Mouse (Mus musculus) liver, embryonic 15.5 days (tissue): ENCODE measurements around the gene Gm3776. TPM values are rescaled to one million over a fixed set of nuclear protein-coding genes. Genes with fewer than 3 reads are reported as not detected.
"Not testable (repeated sequence)": the region's sequence is repeated elsewhere in the genome, so short reads cannot be mapped to it uniquely, and the experiment has no call there.

ENCODE experiments used
- ATAC-seq: fragments of 200-750 bp; cut with Nextera tagmentation; 2 replicates; pipeline ENCODE4 v1.8.0; 2017; ENCODE audit warnings: moderate number of reproducible peaks, mild to moderate bottlenecking, moderate library complexity; ENCODE audit not compliant: insufficient read depth
- H3K27ac ChIP-seq: fragments of 300-500 bp; sonication (generic); replicated peaks from 2 replicates; pipeline ENCODE4 v1.5.1; 2015; ENCODE audit warnings: mild to moderate bottlenecking, inconsistent platforms
- H3K27me3 ChIP-seq: fragments of 300-500 bp; sonication (generic); 2 replicates; pipeline ENCODE4 v1.6.1; 2015; ENCODE audit warnings: mild to moderate bottlenecking, inconsistent platforms
- H3K36me3 ChIP-seq: fragments of 300-500 bp; sonication (generic); replicated peaks from 2 replicates; pipeline ENCODE4 v1.6.1; 2015; ENCODE audit warnings: moderate library complexity, mild to moderate bottlenecking, inconsistent platforms
- H3K4me1 ChIP-seq: fragments of 300-500 bp; sonication (generic); replicated peaks from 2 replicates; pipeline ENCODE4 v1.6.1; 2015; ENCODE audit warnings: inconsistent platforms
- H3K4me2 ChIP-seq: fragments of 300-500 bp; sonication (generic); 2 replicates; pipeline ENCODE4 v1.6.1; 2015; ENCODE audit warnings: moderate library complexity, mild to moderate bottlenecking, inconsistent platforms
- H3K4me3 ChIP-seq: fragments of 300-500 bp; sonication (generic); replicated peaks from 2 replicates; pipeline ENCODE4 v1.5.1; 2015; ENCODE audit warnings: mild to moderate bottlenecking, inconsistent platforms
- H3K9ac ChIP-seq: fragments of 300-500 bp; sonication (generic); 2 replicates; pipeline ENCODE4 v1.6.1; 2015; ENCODE audit warnings: moderate library complexity, mild to moderate bottlenecking, inconsistent platforms
- H3K9me3 ChIP-seq: fragments of 300-500 bp; sonication (generic); replicated peaks from 2 replicates; pipeline ENCODE4 v1.6.1; 2016; ENCODE audit warnings: inconsistent platforms
- WGBS: fragments of 180-500 bp; shearing (Covaris S2); methylation state at CpG from one replicate; pipeline ENCODE4 v1.1.7; 2015; ENCODE audit warnings: mixed read lengths; ENCODE audit not compliant: insufficient replicate concordance; 5-methylcytosine and 5-hydroxymethylcytosine counted together
- polyA plus RNA-seq: library from polyadenylated mRNA; unstranded; fragments of >200 nt; fragmentation: Nextera tagmentation; extraction: Ambion mirVana; gene quantifications from 2 replicates; pipeline ENCODE4 v1.2.1, GENCODE M21; 2015

The Gm3776 gene
- polyA plus RNA-seq, 1 experiment from 2014 or later: 0.36 TPM

- H3K9ac ChIP-seq, H3K4me3 ChIP-seq, H3K4me2 ChIP-seq, ATAC-seq, H3K4me1 ChIP-seq, H3K36me3 ChIP-seq, H3K9me3 ChIP-seq, H3K27me3 ChIP-seq, H3K27ac ChIP-seq: not testable (repeated sequence)
- WGBS: 46% methylated on average over 1 of the region's 1 CpGs
Observed at GRCm38 (mm10) chr9:78293683-78294082, 36.8 kb downstream of the Gm3776 start.

DNA sequence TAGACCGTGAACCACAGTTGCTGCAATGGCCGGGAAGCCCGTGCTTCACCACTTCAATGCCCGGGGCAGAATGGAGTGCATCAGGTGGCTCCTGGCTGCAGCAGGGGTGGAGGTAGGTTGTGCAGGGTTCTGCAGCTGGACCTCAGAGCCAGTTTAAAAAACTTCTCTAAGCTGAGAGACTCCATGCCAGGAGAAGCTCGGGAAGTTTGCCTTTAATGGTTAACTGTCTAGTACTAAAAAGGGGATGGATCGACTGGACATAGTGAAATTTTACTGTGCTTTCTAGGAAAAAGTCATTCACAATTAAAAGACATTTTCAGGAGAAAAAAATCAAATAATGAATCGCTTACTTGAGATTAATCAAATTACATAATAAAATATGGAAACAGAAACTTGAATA lies 37.9 kb downstream of the Gm3776 start:
- not testable (repeated sequence) for H3K4me1 ChIP-seq, H3K36me3 ChIP-seq, H3K27me3 ChIP-seq, ATAC-seq, H3K9ac ChIP-seq, H3K27ac ChIP-seq, H3K9me3 ChIP-seq, H3K4me2 ChIP-seq, H3K4me3 ChIP-seq
- 58% methylated on average over 7 of the region's 7 CpGs for WGBS

DNA sequence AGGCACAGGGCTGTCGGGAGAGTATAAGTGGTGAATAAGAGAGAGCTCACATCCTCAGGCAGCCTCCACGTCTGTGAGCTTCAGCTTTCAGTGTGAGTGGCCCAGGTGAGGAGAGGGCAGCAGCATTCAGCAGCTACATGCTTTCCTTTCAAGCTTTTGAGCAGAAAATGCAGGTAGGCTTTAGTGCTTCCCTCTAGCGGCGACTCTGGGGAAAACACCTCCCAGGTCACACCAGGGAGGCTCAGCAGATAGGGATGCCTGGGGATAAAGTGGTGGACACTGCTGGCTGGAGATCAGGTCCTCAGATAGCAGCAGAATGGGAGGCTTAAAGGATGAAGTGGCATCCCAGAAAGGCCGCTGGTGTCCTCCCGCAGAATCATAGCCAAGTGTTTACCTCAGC lies 39.2 kb downstream of the Gm3776 start:
- H3K4me1 ChIP-seq, H3K9ac ChIP-seq, H3K27me3 ChIP-seq, H3K4me2 ChIP-seq, H3K36me3 ChIP-seq, H3K9me3 ChIP-seq, H3K4me3 ChIP-seq, H3K27ac ChIP-seq, ATAC-seq: not testable (repeated sequence)
- WGBS: 11% methylated on average over 6 of the region's 6 CpGs

- no peak overlapping the region for H3K27ac ChIP-seq
- ATAC-seq: no peak
- H3K4me3 ChIP-seq: no peak overlapping the region
- H3K27me3 ChIP-seq: no peaks in the 10 kb centered on the region
- H3K4me2 ChIP-seq: no peak overlapping the region
- H3K36me3 ChIP-seq: no peaks in the 10 kb centered on the region
- H3K9ac ChIP-seq: no peak overlapping the region
- H3K4me1 ChIP-seq: no peaks in the 10 kb centered on the region
- no peaks in the 10 kb centered on the region for H3K9me3 ChIP-seq
- WGBS: 61% methylated on average over 1 of the region's 1 CpGs
Observed at GRCm38 (mm10) chr9:78298232-78298631, 41.3 kb downstream of the Gm3776 start.

GRCm38 (mm10) chr9:78299143-78299542 lies 42.2 kb downstream of the Gm3776 start:
- H3K27me3 ChIP-seq, H3K4me2 ChIP-seq, H3K9me3 ChIP-seq, H3K4me1 ChIP-seq, H3K27ac ChIP-seq, H3K9ac ChIP-seq, H3K4me3 ChIP-seq, ATAC-seq, H3K36me3 ChIP-seq: not testable (repeated sequence)
- WGBS: 38% methylated on average over 1 of the region's 1 CpGs

- H3K27me3 ChIP-seq, H3K36me3 ChIP-seq, H3K4me2 ChIP-seq, H3K9ac ChIP-seq, H3K27ac ChIP-seq, H3K4me3 ChIP-seq, H3K4me1 ChIP-seq, H3K9me3 ChIP-seq, ATAC-seq: not testable (repeated sequence)
- WGBS: 39% methylated on average over 3 of the region's 3 CpGs
Observed at GRCm38 (mm10) chr9:78308122-78308521, 51.2 kb downstream of the Gm3776 start.

DNA sequence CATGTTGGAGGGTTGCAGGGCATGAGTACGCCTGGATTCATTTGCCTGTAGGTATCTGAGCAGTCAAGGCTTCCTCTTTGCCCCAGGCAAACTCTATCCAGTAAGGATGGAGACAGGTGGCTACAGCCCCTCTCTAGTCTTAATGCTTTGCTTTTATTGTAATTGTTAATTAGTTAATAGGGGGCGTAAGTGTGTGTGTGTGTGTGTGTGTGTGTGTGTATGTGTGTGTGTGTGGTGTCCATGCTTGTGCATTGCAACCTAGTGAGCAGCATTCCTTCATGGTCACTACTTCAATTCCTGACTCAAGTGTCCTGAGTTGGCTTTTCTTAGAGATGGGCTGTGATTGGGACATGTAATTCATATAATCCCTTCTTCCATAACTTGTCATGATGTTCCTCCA lies 57.8 kb downstream of the Gm3776 start, which contains the start of gene Omt2a:
Omt2a (minus strand) TSS at position 101 of the 400 bp plus-strand sequence.
- H3K9ac ChIP-seq: no peak within 1 kb of the TSS
- ATAC-seq: no peak
- 57% methylated on average over 2 of the region's 2 CpGs for WGBS
- no peaks in the 10 kb centered on the region for H3K9me3 ChIP-seq
- H3K36me3 ChIP-seq: no peaks in the 10 kb centered on the region
- H3K4me2 ChIP-seq: no peak within 1 kb of the TSS
- no peak within 1 kb of the TSS for H3K27ac ChIP-seq
- H3K4me3 ChIP-seq: no peak within 1 kb of the TSS
- no peaks in the 10 kb centered on the region for H3K27me3 ChIP-seq
- no peaks in the 10 kb centered on the region for H3K4me1 ChIP-seq

Other genes with a start within 250 kb of the Gm3776 start
- not detected in 2 replicates for gene Gcm1, start 205.2 kb upstream of the Gm3776 start, polyA plus RNA-seq
- 74.2 and 81.2 TPM in 2 replicates for gene Fbxo9, start 148.1 kb upstream of the Gm3776 start, polyA plus RNA-seq
- gene Ick, start 147.9 kb upstream of the Gm3776 start, polyA plus RNA-seq: 4.6 TPM in 2 replicates
- 36.2 and 38.3 TPM in 2 replicates for gene Gsta4, start 74.4 kb upstream of the Gm3776 start, polyA plus RNA-seq
- not detected in 2 replicates for gene Gsta1, start 26.5 kb upstream of the Gm3776 start, polyA plus RNA-seq
- not detected in 2 replicates for gene Gm10639, start 32.8 kb downstream of the Gm3776 start, polyA plus RNA-seq
- not detected in 2 replicates for gene Omt2a, start 57.7 kb downstream of the Gm3776 start, polyA plus RNA-seq
- gene Omt2b, start 70.5 kb downstream of the Gm3776 start, polyA plus RNA-seq: not detected in 2 replicates
- 0.23 and 0.51 TPM in 2 replicates for gene Gsta2, start 98.7 kb downstream of the Gm3776 start, polyA plus RNA-seq
- not detected in 2 replicates for gene Dppa5a, start 111.0 kb downstream of the Gm3776 start, polyA plus RNA-seq
- gene Ooep, start 121.6 kb downstream of the Gm3776 start, polyA plus RNA-seq: 0.03 and 0.08 TPM in 2 replicates
- gene Ddx43, start 138.6 kb downstream of the Gm3776 start, polyA plus RNA-seq: not detected in 2 replicates
- 0.82 and 0.98 TPM in 2 replicates for gene Cgas, start 186.1 kb downstream of the Gm3776 start, polyA plus RNA-seq
- 19.6 and 19.8 TPM in 2 replicates for gene Mto1, start 191.1 kb downstream of the Gm3776 start, polyA plus RNA-seq
- gene Gm17324, start 191.7 kb downstream of the Gm3776 start, polyA plus RNA-seq: 0.45 and 0.68 TPM in 2 replicates
- 2,003 and 2,036 TPM in 2 replicates for gene Eef1a1, start 232.0 kb downstream of the Gm3776 start, polyA plus RNA-seq